Mouse (Mus musculus): ENCODE data around the gene Lhx4. TPM values are rescaled to one million over a fixed set of nuclear protein-coding genes. Genes with fewer than 3 reads are reported as not detected.

Gene Lhx4
- polyA plus RNA-seq (2012; rRNA removed): 0.55 and 1.0 TPM in 2 replicates

DNA sequence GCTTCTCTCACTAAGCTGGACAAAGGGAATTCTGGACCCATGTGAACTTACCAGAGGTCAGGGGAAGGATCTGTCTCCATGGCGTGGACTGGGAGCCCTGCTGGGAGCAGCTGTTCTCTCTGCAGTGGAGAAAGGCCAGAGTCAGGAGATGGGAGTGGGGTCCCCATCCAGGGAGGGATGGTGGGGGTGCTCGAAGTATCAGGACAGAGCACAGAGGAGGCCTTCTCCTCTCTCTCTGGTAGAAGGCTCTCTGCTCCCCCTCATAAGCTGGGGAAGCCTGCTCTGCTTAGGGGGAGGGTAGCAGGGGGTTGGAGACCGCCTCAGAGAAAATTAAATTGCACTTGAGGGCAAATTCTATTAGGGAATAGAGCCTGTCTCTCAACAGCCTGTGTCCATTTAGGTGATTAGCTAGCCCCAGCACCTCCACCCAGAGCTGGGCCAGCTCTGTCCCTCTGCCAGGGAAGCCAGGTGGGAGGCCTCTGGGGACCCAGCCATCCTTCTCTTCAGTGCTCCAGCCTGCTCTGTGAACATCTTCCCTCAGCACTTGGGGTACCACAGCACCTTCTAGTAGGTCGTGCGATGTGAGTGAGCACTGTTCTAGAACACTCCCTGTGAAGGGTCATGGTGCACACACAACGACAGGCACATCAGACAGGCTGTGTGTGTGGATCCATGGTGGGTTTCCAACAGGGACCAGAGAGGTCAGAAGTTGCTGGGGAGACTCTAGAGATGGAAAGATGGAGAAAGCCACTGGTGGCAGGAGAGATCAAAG, at the start of gene Lhx4:
TSS of gene Lhx4 (minus strand) at position 201 of the 772 bp plus-strand sequence.
- no peaks in the 10 kb centered on the region; the same call in 1 of the 2 replicates for H3K27me3 ChIP-seq (ENCODE audit: control insufficient read depth, insufficient read depth, low read length)
- no peaks in the 10 kb centered on the region for H3K4me1 ChIP-seq (ENCODE audit: control insufficient read depth, insufficient read depth, low read length)
- no peak within 1 kb of the TSS for H3K27ac ChIP-seq (ENCODE audit: insufficient read depth, low read length)
- H3K4me3 ChIP-seq (replicated peaks; ENCODE audit: insufficient read depth, low read depth, low read length): no peak within 1 kb of the TSS
- WGBS: 60% methylated on average over 6 of the region's 6 CpGs
- DNase-seq: no peak
- no peak for TF ChIP-seq POLR2A (IDR thresholded peaks at IDR 0.05; ENCODE audit: borderline replicate concordance, insufficient read depth, low read length)
- no peak for TF ChIP-seq CTCF (IDR thresholded peaks at IDR 0.05; ENCODE audit: borderline replicate concordance, insufficient read depth, low read depth, low read length)

DNA sequence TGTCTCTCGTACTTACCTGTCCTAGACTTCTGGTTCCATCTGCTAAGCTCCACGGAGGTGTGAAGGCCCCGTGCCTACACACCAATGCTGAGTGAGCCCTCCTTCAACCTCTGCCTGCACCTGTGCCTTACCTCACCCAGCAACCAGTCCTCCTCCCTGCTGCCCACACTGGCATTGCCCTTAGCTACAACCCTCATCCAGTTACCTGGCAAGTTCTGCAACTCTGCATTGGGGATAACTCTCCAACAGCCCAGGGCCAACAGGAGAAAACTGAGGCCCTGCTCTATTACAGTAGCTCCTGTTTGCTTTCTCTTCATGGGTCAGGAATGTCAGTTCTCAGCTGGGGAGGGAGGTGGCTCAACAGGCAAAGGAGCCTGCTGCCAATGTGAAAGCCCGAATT, 46.5 kb upstream of the Lhx4 start:
- Histone ChIP-seq H3K4me3 (replicated peaks; ENCODE audit: insufficient read depth, low read depth, low read length) (no peak overlapping the region), H3K27ac (ENCODE audit: insufficient read depth, low read length) (no peak overlapping the region), H3K27me3 (ENCODE audit: control insufficient read depth, insufficient read depth, low read length) (no peaks in the 10 kb centered on the region), H3K4me1 (ENCODE audit: control insufficient read depth, insufficient read depth, low read length) (peaks cover 25% of the 10 kb centered on the region)
- TF ChIP-seq POLR2A (IDR thresholded peaks at IDR 0.05; ENCODE audit: borderline replicate concordance, insufficient read depth, low read length) (no peak), CTCF (IDR thresholded peaks at IDR 0.05; ENCODE audit: borderline replicate concordance, insufficient read depth, low read depth, low read length) (no peak)
- 78% methylated on average over 4 of the region's 4 CpGs for WGBS
- no peak for DNase-seq

GRCm38 (mm10) chr1:155797425-155797824, 45.9 kb upstream of the Lhx4 start:
- H3K4me3 ChIP-seq (replicated peaks; ENCODE audit: insufficient read depth, low read depth, low read length): no peak overlapping the region
- 43% methylated on average over 4 of the region's 4 CpGs for WGBS
- TF ChIP-seq POLR2A (IDR thresholded peaks at IDR 0.05; ENCODE audit: borderline replicate concordance, insufficient read depth, low read length) (no peak), CTCF (IDR thresholded peaks at IDR 0.05; ENCODE audit: borderline replicate concordance, insufficient read depth, low read depth, low read length) (no peak)
- peaks cover 25% of the 10 kb centered on the region for H3K4me1 ChIP-seq (ENCODE audit: control insufficient read depth, insufficient read depth, low read length)
- peak in 1 of 2 experiments; percentile 42 for DNase-seq
- no peak overlapping the region for H3K27ac ChIP-seq (ENCODE audit: insufficient read depth, low read length)
- H3K27me3 ChIP-seq (ENCODE audit: control insufficient read depth, insufficient read depth, low read length): no peaks in the 10 kb centered on the region

DNA sequence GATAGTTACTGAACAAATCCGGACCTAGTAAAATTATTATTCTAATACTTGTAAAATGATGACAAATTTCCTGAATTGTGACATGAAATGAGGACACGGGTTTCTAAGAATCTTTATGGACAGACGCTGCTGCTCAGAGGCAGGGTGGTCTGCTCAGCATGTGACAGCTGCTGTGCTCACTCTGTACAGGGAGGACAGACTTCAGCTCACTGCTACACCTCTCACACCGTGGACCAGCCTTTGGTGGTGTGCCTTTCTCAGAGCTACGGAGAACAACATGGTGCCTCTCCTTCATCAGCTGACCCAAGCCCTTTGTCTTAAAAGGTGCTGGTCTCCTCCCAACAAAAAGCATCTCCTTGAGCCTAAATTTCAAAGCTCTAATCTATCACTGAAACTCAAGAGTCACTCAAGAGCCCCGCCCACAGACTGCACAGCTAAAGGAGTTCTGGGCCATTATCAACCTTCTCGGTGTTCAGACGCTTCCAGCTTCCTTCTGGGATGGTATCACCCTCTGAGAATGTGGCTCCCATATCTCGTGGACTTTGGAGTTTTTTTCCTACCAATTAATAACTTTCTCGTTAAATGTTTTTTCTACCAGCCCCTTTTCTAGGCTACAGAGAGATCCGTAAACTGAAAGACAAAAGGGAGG, 45.4 kb upstream of the Lhx4 start:
- H3K4me3 ChIP-seq (replicated peaks; ENCODE audit: insufficient read depth, low read depth, low read length): no peak overlapping the region
- TF ChIP-seq CTCF (IDR thresholded peaks at IDR 0.05; ENCODE audit: borderline replicate concordance, insufficient read depth, low read depth, low read length): no peak
- no peak for TF ChIP-seq POLR2A (IDR thresholded peaks at IDR 0.05; ENCODE audit: borderline replicate concordance, insufficient read depth, low read length)
- H3K27ac ChIP-seq (ENCODE audit: insufficient read depth, low read length): no peak overlapping the region
- 86% methylated on average over 11 of the region's 11 CpGs for WGBS
- H3K4me1 ChIP-seq (ENCODE audit: control insufficient read depth, insufficient read depth, low read length): peaks cover 23% of the 10 kb centered on the region
- H3K27me3 ChIP-seq (ENCODE audit: control insufficient read depth, insufficient read depth, low read length): no peaks in the 10 kb centered on the region
- DNase-seq: no peak

DNA sequence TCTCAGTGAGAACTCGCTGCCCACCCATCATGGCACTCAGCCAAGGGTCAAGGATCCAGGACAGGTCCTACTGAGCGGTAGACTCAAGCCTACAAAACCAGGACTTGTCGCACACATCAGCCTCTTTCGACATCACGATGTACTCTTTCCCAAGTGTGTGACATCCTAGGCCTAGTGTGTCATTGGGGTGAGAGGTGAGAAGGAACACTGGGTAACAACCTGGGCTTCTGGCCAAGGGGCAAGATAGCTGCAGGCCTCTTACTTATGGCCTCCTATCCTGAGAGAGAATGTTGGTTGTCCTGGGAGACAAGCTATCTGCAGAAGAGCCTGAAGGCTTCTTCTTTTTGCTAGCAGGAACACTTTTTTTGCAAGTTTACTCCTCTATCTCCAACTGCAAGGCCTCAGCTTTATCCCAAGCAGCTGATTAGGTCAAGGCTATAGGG, 44.3 kb upstream of the Lhx4 start:
- no peak overlapping the region for H3K4me3 ChIP-seq (replicated peaks; ENCODE audit: insufficient read depth, low read depth, low read length)
- no peaks in the 10 kb centered on the region for H3K27me3 ChIP-seq (ENCODE audit: control insufficient read depth, insufficient read depth, low read length)
- peaks cover 18% of the 10 kb centered on the region for H3K4me1 ChIP-seq (ENCODE audit: control insufficient read depth, insufficient read depth, low read length)
- TF ChIP-seq POLR2A (IDR thresholded peaks at IDR 0.05; ENCODE audit: borderline replicate concordance, insufficient read depth, low read length) (no peak), CTCF (IDR thresholded peaks at IDR 0.05; ENCODE audit: borderline replicate concordance, insufficient read depth, low read depth, low read length) (no peak)
- no peak for DNase-seq
- H3K27ac ChIP-seq (ENCODE audit: insufficient read depth, low read length): no peak overlapping the region
- WGBS: 96% methylated on average over 5 of the region's 5 CpGs

- Histone ChIP-seq H3K4me3 (replicated peaks; ENCODE audit: insufficient read depth, low read depth, low read length) (no peak overlapping the region), H3K27ac (ENCODE audit: insufficient read depth, low read length) (no peak overlapping the region), H3K27me3 (ENCODE audit: control insufficient read depth, insufficient read depth, low read length) (no peaks in the 10 kb centered on the region), H3K4me1 (ENCODE audit: control insufficient read depth, insufficient read depth, low read length) (peaks cover 19% of the 10 kb centered on the region)
- DNase-seq: no peak
- TF ChIP-seq POLR2A (IDR thresholded peaks at IDR 0.05; ENCODE audit: borderline replicate concordance, insufficient read depth, low read length) (no peak), CTCF (IDR thresholded peaks at IDR 0.05; ENCODE audit: borderline replicate concordance, insufficient read depth, low read depth, low read length) (no peak)
- 91% methylated on average over 6 of the region's 6 CpGs for WGBS
Observed at GRCm38 (mm10) chr1:155794855-155795254, 43.4 kb upstream of the Lhx4 start.

- 83% methylated on average over 5 of the region's 5 CpGs for WGBS
- Histone ChIP-seq H3K4me3 (replicated peaks; ENCODE audit: insufficient read depth, low read depth, low read length) (no peak overlapping the region), H3K4me1 (ENCODE audit: control insufficient read depth, insufficient read depth, low read length) (peaks cover 15% of the 10 kb centered on the region), H3K27ac (ENCODE audit: insufficient read depth, low read length) (no peak overlapping the region), H3K27me3 (ENCODE audit: control insufficient read depth, insufficient read depth, low read length) (no peaks in the 10 kb centered on the region)
- no peak for DNase-seq
- peak; percentile 43; the same call in 1 of the 2 replicates for TF ChIP-seq CTCF (IDR thresholded peaks at IDR 0.05; ENCODE audit: borderline replicate concordance, insufficient read depth, low read depth, low read length)
- TF ChIP-seq POLR2A (IDR thresholded peaks at IDR 0.05; ENCODE audit: borderline replicate concordance, insufficient read depth, low read length): no peak
Observed at GRCm38 (mm10) chr1:155791919-155792318, 40.4 kb upstream of the Lhx4 start.

Data from cerebellum, adult 2 months (tissue).